Mouse (Mus musculus) frontal cortex, postnatal 14 days (tissue): ENCODE results near the gene Gpx1.

ENCODE experiments used
- DNase-seq, 2 experiments: peaks; one replicate each; pipeline ENCODE4 v3.0.0; 2022; ENCODE audit warnings: low spot score in 2 of 2

Gene Gpx1

DNA sequence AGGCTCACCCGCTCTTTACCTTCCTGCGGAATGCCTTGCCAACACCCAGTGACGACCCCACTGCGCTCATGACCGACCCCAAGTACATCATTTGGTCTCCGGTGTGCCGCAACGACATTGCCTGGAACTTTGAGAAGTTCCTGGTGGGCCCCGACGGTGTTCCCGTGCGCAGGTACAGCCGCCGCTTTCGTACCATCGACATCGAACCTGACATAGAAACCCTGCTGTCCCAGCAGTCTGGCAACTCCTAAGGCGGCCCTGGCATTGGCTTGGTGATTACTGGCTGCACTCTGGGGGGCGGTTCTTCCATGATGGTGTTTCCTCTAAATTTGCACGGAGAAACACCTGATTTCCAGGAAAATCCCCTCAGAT is 1.2 kb downstream of the Gpx1 start:
- DNase-seq, result no peak

DNA sequence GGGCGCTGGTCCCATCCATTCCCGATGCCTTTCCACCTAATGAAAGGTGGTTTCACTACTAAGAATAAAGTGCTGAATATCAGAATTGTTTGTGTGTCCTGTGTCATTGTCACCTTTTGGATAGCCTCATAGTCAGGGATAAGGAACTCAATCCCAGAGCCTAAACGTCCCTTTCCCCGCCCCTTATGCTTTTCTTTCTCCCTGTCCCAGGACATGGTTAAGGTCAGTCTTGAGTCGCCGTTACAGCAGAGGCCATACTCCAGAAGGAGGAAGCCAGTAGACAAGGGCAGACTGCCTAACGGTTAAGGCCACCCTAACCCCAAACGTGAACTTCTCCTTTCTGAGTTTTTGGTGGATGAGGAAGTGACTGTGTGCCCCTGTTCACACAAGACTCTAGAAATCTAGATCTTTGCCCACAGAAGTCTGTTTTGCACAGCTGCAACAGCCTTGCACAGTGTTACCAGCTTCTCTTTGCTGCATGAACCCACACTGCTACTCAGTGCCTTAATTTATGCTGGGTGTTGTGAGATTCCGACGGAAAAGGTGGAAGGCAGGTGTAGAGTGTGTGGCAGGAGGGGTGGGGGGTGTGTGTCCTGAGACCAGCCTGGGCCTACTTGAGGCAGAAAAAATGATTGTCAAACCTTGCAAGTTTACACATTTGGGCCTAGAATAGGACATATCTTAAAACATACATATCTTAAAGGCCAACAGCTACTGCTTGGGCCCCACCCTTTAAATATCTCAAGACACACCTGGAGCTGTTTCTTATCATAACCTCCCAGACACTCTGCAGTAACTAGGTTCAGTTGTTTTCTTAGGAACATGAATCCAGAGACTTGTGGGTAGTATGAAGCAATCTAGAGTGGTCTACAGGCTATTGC is 1.8 kb downstream of the Gpx1 start:
- no peak for DNase-seq

DNA sequence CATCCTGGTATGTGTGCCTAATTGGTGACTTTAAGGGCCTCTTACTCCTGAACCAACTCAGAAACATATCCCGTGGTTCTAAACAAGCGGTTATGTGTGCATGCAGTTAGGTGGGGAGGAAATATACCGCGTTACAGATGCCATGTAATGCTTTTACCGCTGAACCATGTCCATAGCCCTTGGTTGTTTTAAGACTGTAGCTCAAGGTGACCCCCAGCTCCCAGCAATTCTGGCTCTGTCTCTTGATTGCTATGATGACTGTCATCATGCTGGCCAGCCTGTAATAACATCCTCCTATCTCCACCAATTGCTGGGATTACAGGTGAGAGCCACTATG is 2.4 kb downstream of the Gpx1 start:
- no peak for DNase-seq

DNA sequence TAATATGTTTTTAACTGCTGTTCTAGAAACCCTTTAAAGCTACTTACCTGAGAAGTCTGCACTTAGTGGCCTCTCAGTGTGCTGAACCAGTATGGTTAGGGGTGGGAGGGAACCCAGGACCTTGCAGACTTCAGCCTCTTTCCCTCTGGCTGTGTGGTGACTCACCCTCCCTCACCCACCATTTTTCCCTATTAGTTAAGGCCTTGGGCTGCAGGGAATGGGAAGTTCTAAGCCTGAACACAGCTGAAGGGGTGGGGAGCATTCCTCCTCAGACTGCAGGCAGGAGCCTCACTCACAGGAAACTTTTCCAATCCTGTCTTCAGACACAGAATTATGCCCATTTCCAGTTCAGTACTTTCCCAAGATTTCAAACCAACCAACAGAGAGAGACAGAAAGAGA is 3.1 kb downstream of the Gpx1 start:
- no peak for DNase-seq

DNA sequence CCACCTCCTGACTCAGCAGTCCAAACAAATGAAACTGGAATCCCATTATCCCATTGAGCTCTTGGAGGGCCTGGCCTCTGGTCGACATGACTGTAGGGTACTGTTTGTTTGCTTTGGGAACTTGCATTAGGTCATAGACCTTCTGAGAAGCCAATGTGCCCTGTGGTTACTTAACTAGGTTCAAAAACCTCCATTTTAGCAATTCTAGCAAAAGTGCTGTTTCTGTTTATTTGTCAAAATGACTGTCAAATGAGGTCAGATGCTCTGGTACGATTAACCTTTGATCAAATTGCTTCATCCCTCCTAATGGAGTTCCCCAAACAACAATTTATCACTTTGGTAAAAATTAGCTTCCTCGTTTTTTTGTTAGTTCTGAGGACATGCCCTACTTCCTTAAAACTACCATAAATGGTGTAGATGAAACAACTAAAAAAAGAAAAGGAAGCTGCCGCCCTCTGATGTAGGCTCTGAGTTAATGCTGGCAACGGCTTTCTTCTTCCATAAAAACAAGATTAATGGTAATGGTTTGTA is 3.7 kb downstream of the Gpx1 start:
- DNase-seq, result no peak

DNA sequence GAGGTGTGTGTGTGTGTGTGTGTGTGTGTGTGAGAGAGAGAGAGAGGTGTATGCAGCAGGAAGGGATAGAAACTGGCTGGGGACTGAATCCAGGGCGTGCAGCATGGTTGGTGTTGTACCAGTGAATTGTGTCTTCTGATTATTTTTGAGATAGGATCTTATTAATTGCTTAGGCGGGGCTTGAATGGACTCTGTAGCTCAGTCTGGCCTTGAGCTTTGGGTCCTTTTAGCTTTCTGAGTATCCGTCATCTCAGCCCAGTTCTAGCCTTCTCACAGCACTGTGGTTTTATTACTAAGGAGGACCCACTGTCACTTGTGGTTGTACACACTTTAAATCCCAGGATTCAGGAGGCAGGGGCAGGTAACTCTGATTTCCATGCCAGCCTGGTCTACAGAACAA is 4.6 kb downstream of the Gpx1 start:
- no peak for DNase-seq

DNA sequence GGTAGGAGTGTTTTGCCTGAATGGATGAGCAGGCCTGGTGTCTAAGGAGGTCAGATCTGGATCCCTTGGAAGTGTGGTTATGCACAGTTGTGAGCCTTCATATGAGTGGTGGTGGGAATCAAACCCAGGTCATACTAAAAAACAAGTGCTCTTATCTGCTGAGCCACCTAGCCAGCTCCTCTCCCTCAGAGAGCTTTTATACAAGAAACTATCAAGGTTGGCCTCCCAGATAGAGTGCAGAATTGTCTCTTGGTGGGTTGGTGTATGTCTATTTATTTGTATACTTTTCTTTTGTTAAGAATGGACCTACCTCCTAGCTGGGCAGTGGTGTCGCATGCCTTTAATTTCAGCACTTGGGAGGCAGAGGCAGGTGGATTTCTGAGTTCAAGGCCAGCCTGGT is 5.1 kb downstream of the Gpx1 start:
- DNase-seq, result no peak

DNA sequence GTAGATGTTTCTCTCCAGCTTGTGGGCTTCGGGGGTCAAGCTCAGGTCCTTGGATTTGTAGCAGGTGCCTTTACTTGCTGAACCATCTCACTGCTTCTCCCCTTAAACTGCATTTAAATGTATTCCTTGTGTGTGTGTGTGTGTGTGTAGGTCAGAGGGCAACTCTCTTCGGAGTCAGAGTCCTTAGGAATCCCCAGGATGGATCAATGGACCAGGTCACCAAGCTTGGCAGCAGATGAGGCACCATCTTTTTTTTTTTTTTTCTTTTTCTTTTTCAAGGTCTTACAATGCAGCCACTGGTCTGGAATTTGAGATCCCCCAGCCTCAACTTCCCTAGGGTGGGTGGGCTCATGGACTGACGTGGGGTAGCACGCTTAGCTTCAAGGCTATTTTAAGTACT is 5.8 kb downstream of the Gpx1 start:
- DNase-seq, result no peak

DNA sequence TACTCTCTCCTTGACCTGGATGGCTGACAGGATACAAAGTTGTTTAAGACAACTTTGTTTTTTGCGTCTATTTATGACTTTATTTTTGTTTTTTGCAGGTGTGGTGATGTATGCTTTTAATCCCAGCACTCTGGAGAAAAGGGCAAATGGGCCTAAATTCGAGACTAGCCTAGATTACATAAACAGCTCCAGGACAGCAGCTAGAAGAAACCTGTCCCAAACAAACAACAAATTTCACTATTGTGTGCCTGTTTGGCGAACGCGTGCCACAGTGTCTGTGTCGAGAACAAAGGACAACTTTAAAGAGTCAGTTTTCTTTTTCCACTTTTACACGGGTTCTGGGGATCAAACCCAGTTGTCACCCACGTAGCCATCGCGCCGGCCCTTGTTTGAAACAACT is 8.3 kb downstream of the Gpx1 start:
- DNase-seq, result no peak

DNA sequence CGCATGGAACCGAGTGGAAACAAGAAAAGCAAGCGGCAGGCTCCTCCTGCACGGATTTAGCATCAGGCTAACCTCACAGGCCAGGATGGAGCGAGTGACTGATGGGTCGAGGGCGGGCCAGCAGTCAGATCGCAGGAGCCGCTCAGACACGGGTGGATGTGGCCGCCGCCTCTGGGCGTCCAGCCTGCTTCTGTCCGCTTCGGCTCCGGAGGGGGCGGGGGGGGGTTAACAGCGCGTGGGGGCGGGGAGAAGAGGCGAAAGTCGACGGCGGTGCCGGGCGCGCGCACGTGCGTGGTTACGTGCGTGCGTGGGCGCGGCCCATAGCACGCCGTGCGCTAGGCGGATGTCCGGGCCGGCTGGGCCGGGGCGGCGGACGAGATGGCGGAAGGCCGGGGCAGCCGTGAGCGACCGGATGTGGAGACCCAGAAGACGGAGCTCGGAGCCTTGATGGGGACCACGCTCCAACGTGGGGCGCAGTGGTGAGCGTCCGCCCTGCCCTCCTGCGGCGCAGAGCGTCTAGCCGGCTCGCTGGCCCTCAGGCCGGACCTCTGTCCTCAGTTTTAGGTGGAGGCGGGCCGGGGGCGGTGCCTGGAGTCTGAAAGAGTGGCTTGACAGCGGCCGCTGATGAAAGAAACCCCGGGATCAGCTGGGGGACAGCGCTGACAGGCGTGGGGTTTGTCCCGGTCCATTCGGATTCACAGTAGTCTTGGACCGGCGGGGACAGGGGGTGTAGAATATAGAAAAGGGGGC is 9.0 kb downstream of the Gpx1 start, which contains the start of gene Usp4:
Gene Usp4, plus strand, starts transcription at position 314 of the 750 bp plus-strand sequence.
- DNase-seq, result peak; percentile 70 to 78

DNA sequence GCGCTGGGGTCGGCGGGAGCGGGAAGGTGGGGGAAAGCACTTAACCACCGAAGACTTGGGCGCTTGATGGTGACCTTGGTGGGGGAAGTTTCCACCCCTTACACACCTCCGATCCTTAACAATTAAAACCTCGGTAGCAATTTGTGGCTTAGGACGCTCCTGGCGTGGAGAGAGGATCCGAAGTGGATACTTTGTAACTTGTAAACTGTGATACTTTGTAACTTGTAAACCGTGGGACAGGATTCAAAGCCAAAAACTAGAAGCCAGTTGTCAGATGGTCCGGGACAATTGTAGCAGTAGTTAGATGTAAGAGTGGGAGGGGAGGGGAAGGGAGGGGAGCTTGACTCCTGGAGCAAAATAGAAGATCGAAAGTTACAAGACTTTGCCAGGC is 9.6 kb downstream of the Gpx1 start:
- no peak for DNase-seq

DNA sequence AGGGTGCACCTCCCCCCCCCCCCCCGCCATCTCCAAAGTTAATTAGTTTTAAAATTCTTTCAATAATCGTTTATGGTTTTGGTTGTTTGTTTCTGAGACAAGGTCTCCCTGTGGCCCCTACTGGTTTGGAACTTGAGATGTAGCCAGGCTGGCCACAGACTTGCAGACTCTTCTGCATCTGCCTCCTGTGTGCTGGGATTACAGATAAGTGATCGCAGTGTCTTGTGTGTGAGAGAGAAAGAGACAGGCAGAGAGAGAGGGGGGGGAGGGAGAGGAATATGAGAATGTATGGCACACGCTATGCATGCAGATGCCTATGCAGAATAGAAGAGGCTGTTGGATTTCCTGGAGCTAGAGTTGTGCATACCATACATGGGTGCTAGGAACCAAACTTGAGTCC is 11.0 kb downstream of the Gpx1 start:
- no peak for DNase-seq

DNA sequence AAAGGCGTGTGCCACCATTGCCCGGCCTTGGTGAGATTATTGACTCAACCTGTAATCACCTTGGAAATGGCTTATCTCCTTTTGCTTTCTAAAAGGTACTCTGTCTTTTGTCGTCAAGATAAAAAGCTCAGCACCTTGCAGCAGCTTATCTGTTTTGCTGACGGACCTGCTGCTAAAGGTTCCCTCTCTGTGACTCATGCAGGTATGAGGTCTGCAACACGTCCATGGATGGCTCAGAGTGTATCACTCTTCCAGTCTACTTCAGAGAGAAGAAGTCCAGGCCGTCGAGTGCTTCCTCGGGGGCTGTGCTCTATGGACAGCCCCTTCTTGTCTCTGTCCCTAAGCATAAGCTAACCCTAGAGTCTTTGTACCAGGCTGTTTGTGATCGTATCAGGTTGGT is 39.5 kb downstream of the Gpx1 start:
- DNase-seq, result no peak

DNA sequence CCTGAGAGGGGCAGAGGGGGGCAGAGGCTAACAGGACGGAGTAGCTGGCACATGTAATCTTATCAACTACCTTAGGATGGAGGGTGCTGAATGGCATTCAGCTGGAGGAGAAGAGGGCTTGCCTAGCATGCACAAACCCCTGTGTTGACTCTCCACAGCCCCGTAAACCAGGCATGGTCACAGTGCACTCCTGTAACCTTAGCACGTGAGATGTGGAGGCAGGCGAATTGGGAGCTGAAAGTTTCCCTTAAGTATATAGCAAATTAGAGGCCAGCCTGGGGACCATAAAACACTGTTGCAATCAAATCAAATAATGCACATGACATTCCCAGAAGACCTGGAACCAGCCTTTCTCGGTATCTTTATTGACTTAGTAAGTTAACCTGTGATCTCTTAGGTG is 40.0 kb downstream of the Gpx1 start:
- DNase-seq, result no peak

DNA sequence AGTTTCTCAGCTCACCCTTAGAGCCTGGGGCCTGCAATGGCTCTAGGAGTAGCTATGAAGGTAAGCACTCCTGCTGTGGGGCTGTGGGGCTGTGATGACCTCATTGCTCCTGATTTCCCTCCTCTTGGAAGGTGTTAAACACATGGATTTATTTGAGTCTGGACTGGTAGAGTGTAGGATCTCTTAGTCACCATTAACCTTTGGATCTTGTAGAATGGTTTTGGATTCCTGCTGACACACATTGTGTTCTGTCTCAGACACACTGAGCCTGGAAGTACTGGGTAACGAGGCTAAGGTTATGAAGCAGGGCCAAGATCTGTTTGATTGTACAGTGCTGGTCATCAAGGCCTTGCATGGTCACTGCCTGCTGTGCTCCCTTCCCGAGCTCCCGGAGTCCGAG is 40.6 kb downstream of the Gpx1 start:
- no peak for DNase-seq

DNA sequence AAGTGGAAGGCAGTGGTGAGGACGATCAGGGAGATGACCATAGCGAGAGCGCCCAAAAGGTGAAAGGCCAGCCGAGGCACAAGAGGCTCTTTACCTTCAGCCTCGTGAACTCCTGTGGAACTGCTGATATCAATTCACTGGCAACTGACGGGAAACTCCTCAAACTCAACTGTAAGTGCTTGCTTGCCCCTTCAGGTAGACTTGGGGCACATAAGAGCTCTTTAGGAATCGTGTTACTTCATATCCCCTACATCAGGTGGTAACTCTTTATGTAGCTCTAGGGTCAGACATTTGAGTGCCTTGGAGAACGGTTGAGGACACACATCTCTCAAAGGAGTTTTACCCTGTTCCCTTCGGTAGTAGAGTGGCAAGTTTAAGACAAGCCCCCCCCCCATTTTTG is 42.7 kb downstream of the Gpx1 start:
- DNase-seq, result no peak

DNA sequence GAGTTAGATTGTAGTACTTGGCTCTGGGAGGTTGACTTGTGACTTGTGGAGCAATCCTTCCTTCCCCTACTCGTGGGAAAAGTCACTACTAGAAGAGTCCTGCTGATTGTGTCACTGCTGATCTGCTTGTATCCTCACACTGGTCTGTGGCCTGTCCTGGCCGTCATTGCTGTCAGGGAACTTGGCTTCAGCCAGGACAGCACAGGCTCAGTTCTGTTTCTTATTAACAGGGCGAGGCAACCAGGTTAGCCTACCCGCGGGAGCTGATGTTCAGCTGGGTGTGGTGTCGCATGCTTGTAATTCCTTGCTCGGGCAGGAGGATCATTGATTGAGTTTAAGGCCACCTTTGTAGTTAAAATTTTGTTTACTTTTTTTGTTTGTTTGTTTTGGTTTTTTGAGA is 46.3 kb downstream of the Gpx1 start:
- DNase-seq, result no peak

DNA sequence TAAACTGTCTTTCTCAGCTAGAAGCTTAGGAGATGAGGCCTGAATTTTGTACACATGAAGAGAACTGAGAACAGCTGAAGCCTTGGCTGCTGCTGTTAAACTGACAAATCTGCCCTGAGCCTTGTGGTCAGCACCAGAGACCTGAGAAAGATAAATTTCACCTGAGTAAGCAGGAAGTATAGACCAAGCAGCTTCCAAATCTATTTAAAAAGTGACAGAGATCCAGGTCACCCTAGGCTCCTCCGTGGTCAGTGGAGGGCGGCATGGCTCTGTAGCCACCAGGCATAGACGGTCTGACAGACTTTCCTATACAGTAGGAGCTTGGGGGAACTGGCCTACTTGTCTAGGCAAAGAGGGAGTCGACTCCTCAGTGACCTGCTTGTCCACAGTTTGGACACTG is 48.1 kb downstream of the Gpx1 start:
- no peak for DNase-seq

DNA sequence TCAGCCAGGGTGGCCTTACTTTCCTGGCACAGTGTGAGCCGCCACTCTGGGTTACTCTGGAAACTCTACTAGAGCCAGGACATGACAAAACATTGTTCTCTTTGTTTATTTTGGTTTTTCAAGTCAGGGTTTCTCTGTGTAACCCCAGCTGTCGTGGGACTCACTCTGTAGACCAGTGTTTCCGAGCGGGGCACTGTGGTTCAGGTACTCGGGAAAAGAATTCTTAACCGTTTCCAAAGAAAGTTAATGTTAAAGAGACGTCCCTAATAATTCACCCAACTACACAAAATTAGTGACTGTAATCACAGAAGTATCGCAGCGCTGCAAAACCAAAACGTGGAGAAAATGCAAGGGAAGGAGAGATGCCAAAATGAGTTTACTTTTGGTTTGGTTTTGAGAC is 49.9 kb downstream of the Gpx1 start:
- no peak for DNase-seq

DNA sequence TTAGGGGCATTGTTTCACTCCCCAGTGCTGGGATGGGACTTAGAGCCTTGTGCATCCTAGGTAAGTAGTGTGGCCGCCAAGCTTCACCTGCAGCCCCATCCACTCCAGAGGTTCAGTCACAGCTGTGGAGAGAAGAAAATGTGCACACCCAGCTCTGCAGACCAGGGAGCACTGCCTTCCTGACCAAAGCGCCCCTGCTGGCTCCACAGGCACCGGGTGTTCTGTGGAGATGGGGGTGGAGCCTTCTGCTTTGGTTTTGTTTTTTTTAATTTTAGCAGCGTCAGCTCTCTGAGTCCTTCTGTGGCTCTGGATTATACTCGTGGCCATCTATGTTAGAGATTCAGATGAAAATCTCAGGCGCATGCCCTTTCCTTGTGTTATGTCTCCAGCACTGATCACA is 50.5 kb downstream of the Gpx1 start:
- DNase-seq, result no peak
